Mouse (Mus musculus) small intestine, adult 2 months (tissue): ENCODE results near the gene Gm5592. TPM values are rescaled to one million over a fixed set of nuclear protein-coding genes. Genes with fewer than 3 reads are reported as not detected.
"Not testable (repeated sequence)": the region's sequence is repeated elsewhere in the genome, so short reads cannot be mapped to it uniquely, and the experiment has no call there.

ENCODE experiments used
- H3K27ac ChIP-seq: fragments of 200-500 bp; 2 replicates; pipeline ENCODE4 v1.5.1; 2012; ENCODE audit warnings: low read depth, low read length, control low read depth, inconsistent platforms; ENCODE audit not compliant: insufficient read depth
- H3K27me3 ChIP-seq: fragments of 200-500 bp; 2 replicates; pipeline ENCODE4 v1.6.1; 2012; ENCODE audit warnings: mild to moderate bottlenecking, moderate library complexity, low read length, inconsistent platforms; ENCODE audit not compliant: control insufficient read depth, insufficient read depth
- H3K36me3 ChIP-seq: fragments of 200-500 bp; 2 replicates; pipeline ENCODE4 v1.6.1; 2012; ENCODE audit warnings: mild to moderate bottlenecking, low read length, control low read depth, inconsistent platforms; ENCODE audit not compliant: control insufficient read depth, insufficient read depth
- H3K4me1 ChIP-seq: fragments of 200-500 bp; 2 replicates; pipeline ENCODE4 v1.6.1; 2012; ENCODE audit warnings: low read length, inconsistent platforms, mixed read lengths; ENCODE audit not compliant: control insufficient read depth, insufficient read depth, insufficient read length
- H3K4me3 ChIP-seq: fragments of 200-500 bp; 2 replicates; pipeline ENCODE4 v1.5.1; 2012; ENCODE audit warnings: low read depth, mild to moderate bottlenecking, control low read depth, inconsistent platforms, low read length, moderate library complexity
- CTCF ChIP-seq: fragments of 200-500 bp; IDR thresholded peaks from 2 replicates; pipeline ENCODE4 v1.5.1; 2012; ENCODE audit warnings: low read depth, mild to moderate bottlenecking, control low read depth, inconsistent platforms, low read length, moderate library complexity, mixed read lengths; ENCODE audit not compliant: insufficient replicate concordance, insufficient read length; ENCODE audit errors: extremely low read depth
- POLR2A ChIP-seq: fragments of 200-500 bp; IDR thresholded peaks from 2 replicates; pipeline ENCODE4 v1.6.1; 2012; ENCODE audit warnings: low read depth, mild to moderate bottlenecking, control low read depth, inconsistent platforms, low read length, moderate library complexity
- WGBS: fragments of 180-500 bp; shearing (Covaris S2); methylation state at CpG from one replicate; pipeline ENCODE4 v1.1.7; 2018; 5-methylcytosine and 5-hydroxymethylcytosine counted together
- polyA plus RNA-seq: library from polyadenylated mRNA; depleted of rRNA; stranded (reverse); fragments of >200 nt; gene quantifications from 2 replicates; pipeline ENCODE4 v1.2.3, GENCODE M21; 2012; rRNA removed

Gm5592 gene
- polyA plus RNA-seq = not detected in 2 replicates

DNA sequence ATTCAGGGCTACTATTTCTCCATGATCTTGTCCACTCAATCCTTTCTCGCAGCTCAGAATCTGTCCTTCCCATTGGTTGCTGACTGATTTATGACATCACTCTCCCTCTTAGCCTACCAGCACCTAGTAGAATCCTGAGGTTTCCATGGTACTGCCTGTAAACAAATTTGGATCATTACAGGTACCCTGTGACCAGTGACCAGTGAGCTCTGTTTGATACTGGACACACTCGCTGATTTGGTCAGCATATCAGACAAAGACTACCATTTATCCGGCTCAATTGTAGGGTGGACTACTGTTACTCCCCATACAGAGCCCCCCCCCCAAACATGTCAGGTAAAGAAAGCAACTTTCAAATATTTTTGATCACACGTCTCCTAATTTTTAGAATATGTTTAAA lies at the start of gene Gm5592:
TSS of gene Gm5592 (plus strand) at position 301 of the 400 bp plus-strand sequence.
- H3K36me3 ChIP-seq, H3K27ac ChIP-seq, H3K4me1 ChIP-seq, H3K4me3 ChIP-seq, H3K27me3 ChIP-seq: not testable (repeated sequence)
- 85% methylated on average over 4 of the region's 4 CpGs for WGBS

DNA sequence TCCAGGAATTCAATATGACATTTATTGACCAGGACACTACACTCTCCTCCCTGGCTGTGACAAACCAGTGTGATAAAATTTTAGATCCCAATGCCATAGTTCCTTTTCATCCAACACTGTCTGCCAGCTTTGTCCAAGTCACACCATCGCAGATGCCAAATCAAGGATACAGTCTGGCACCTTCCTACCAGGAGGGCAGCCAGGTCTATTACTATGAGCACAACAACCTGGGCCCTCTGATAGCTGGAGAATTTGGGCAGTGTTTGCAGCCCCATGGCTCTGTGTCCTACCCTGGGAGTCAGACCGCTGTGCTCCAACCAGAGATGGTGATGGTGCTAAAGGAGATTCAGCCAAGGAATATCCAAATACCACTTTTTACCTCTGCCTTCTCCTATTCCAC lies 2.2 kb downstream of the Gm5592 start:
- not testable (repeated sequence) for H3K36me3 ChIP-seq, H3K4me1 ChIP-seq, H3K4me3 ChIP-seq, H3K27ac ChIP-seq, H3K27me3 ChIP-seq
- 88% methylated on average over 2 of the region's 2 CpGs for WGBS

DNA sequence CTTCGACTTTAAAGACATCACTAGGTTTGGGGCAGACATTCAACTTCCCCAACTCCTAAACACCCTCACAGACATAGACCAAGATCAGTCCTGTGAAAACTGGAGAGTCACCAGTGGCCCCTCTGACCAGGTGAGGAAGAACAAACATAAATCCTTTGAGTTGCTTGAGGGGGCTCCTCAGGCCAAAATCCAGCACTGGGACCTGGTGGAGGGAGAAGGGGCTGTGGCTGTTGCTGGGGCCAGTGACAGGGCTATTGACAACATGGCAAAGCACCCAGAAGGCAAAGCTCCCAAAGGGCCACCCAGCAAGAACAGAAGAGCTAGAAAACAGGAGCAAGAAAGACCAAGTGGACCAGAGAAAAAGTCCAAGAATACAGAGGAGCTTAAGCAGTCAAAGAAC lies 4.2 kb downstream of the Gm5592 start:
- not testable (repeated sequence) for H3K27me3 ChIP-seq, H3K4me1 ChIP-seq, H3K36me3 ChIP-seq, H3K27ac ChIP-seq, H3K4me3 ChIP-seq
- WGBS = no CpG with 5 or more reads among the region's 1 CpGs

DNA sequence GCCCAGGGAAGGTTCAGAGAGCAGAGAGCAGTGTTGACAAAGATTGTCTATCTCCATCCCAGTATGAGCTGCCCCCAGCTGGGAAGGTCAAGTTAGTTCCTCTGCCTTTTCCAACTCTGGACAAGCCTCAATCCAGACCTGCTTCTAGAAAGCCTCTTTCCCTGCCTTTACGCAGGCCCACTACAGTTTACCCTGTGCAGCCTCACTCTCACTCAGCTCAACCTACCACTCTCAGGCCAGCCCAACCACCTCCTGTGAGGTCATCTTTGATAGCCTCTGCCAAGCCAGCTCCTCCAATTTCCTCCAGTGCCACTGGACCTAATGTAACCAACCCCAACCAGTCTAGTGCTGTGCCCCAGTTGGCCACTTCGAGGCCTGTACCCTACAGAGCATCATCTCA lies 4.9 kb downstream of the Gm5592 start:
- 49% methylated on average over 2 of the region's 2 CpGs for WGBS
- H3K4me1 ChIP-seq = not testable (repeated sequence)

DNA sequence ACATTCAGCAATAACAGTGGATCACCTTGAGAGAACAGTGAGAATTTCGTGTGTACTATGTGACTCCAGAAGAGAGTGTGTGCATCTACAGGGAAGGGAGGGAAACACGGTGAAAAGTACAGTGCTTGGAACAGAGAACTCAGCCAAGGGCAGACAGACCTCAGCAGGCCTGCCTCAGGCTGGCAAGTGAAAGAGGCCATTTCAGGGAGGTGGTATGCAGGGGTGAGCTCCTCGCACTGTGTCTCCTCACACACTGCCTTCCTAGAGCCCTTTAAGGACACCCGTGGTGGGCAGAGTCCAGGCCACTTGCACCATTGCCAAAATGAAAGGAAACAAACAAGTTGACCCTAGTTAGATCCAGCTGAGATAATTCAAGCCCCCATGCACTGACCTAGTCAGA lies 40.0 kb downstream of the Gm5592 start:
- Histone ChIP-seq H3K4me1 (no peaks in the 10 kb centered on the region), H3K36me3 (no peaks in the 10 kb centered on the region), H3K27ac (no peak overlapping the region), H3K4me3 (no peak overlapping the region), H3K27me3 (no peaks in the 10 kb centered on the region)
- TF ChIP-seq CTCF = no peak
- TF ChIP-seq POLR2A = no peak
- 60% methylated on average over 4 of the region's 4 CpGs for WGBS

More for the DNA sequence above, 4.9 kb downstream of the Gm5592 start:
- H3K36me3 ChIP-seq, H3K27ac ChIP-seq, H3K27me3 ChIP-seq, H3K4me3 ChIP-seq: not testable (repeated sequence)

Other genes starting within 250 kb of the Gm5592 start
- not detected in 2 replicates for gene 4930433I11Rik, start 166.3 kb upstream of the Gm5592 start, polyA plus RNA-seq
- gene Gm4884, start 121.1 kb upstream of the Gm5592 start, polyA plus RNA-seq = not detected in 2 replicates
- 0.32 and 1.6 TPM in 2 replicates for gene AI987944, start 239.5 kb downstream of the Gm5592 start, polyA plus RNA-seq